Mouse (Mus musculus): ENCODE measurements at regions not wholly inside any gene's neighbourhood (a gene's known extent, or its start where the extent isn't known, plus 50 kb on each side); places are given as distances from the start of the nearest gene placed in this dataset.

DNA sequence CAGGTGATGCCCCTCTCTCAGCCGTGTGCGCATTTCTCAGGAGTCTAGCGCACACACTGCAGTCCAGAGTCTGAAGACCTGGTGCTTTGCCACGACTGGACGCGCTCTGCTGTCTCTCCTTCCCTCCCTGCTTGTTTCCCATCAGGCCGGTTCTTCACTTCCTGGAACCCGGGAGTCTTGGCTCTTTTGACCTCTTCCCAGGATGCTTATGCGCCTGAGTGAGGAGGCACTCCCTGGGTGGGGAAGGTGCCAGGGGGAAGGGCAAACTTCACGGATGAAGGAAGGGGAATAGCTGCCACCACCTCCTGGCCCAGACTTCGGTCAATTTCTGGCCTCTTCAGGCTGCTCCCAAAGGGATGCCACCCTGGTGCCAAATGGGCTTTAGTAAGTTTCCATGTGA, 86.4 kb upstream of the Max start:
- no peaks in the 10 kb centered on the region for H3K36me3 ChIP-seq
- no peak overlapping the region for H3K27ac ChIP-seq
- H3K9ac ChIP-seq = no peak overlapping the region
- ATAC-seq (ENCODE audit: insufficient number of reproducible peaks, insufficient read depth, low FRiP score, low TSS enrichment, low read depth) = no peak
- no peak overlapping the region for H3K4me3 ChIP-seq
- no peak overlapping the region for H3K4me2 ChIP-seq
- 16% methylated on average over 11 of the region's 11 CpGs for WGBS
- no peaks in the 10 kb centered on the region for H3K4me1 ChIP-seq
- peaks cover 82% of the 10 kb centered on the region for H3K27me3 ChIP-seq
- H3K9me3 ChIP-seq = peaks cover 6% of the 10 kb centered on the region; the same call in 1 of the 2 replicates

DNA sequence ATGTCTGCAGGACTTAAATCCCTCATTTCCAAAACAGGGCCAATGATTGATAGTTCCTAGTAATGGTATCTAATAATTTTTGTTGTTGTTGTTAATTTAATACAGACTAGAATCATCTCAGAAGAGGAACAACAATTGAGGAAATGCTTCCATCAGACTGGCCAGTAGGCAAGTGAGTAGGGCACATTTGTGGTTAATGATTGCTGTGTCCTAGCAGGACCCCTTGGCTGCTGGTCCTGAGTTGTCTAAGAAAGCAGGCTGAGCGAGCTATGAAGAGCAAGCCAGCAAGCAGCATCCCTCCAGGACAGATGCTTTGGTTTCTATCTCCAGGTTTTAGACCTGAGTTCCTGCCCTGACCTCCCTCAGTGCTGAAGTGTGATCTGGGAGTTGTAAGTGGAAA, 85.3 kb upstream of the Max start:
- Histone ChIP-seq H3K27me3 (peaks cover 83% of the 10 kb centered on the region), H3K4me1 (no peaks in the 10 kb centered on the region), H3K36me3 (no peaks in the 10 kb centered on the region), H3K9ac (no peak overlapping the region), H3K9me3 (peaks cover 6% of the 10 kb centered on the region; the same call in 1 of the 2 replicates), H3K27ac (no peak overlapping the region), H3K4me3 (no peak overlapping the region), H3K4me2 (no peak overlapping the region)
- ATAC-seq (ENCODE audit: insufficient number of reproducible peaks, insufficient read depth, low FRiP score, low TSS enrichment, low read depth) = no peak
- WGBS = 68% methylated on average over 1 of the region's 1 CpGs

DNA sequence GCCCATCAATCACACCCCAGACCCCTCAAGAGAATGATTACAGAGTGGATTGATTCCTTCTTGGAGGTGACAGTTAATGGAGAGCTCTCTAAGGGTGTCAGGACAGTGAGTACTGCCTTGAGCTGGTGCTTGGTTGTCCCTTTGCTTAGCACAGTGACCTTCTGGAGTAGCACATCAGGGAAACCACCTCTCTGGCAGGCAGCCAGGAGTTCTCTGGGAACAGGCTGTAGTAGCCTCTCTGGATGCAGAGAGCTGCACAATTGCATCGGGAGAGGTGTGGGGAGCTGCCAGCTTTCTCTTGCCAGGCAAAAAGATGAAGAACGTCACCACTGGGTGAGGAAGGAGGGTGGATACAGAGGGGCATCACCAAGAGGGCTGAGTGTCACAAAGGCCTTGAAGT, 84.0 kb upstream of the Max start:
- WGBS = 58% methylated on average over 2 of the region's 2 CpGs
- H3K4me3 ChIP-seq = no peak overlapping the region
- H3K4me1 ChIP-seq = peaks cover 4% of the 10 kb centered on the region
- no peak overlapping the region for H3K9ac ChIP-seq
- ATAC-seq (ENCODE audit: insufficient number of reproducible peaks, insufficient read depth, low FRiP score, low TSS enrichment, low read depth) = no peak
- H3K27me3 ChIP-seq = peaks cover 78% of the 10 kb centered on the region
- H3K27ac ChIP-seq = no peak overlapping the region
- peaks cover 6% of the 10 kb centered on the region; the same call in 1 of the 2 replicates for H3K9me3 ChIP-seq
- H3K4me2 ChIP-seq = no peak overlapping the region
- no peaks in the 10 kb centered on the region for H3K36me3 ChIP-seq

DNA sequence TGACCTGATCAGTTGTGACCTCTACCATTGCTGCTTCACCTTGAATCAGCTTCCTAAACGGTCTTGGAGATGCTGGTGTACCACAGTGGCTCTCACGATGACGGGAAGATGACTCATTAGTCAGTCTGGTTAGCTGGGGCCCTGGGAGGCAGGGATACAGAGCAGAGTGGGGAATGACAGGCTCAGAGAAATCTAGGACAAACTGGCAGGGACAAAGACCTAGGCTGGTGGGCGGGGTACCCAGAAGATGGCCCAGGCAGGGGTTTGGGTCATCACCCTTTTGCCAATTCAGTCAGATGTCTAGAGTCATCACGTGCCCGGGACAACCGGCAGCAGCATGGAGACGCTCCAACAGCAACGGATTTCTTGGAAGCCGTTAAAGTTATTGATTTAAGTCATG, 83.4 kb upstream of the Max start:
- H3K4me1 ChIP-seq = peaks cover 4% of the 10 kb centered on the region
- H3K9me3 ChIP-seq = peaks cover 6% of the 10 kb centered on the region; the same call in 1 of the 2 replicates
- H3K4me2 ChIP-seq = no peak overlapping the region
- no peak overlapping the region for H3K9ac ChIP-seq
- no peak overlapping the region for H3K27ac ChIP-seq
- WGBS = 86% methylated on average over 10 of the region's 10 CpGs
- no peak overlapping the region for H3K4me3 ChIP-seq
- no peak for ATAC-seq (ENCODE audit: insufficient number of reproducible peaks, insufficient read depth, low FRiP score, low TSS enrichment, low read depth)
- H3K27me3 ChIP-seq = peaks cover 80% of the 10 kb centered on the region
- H3K36me3 ChIP-seq = no peaks in the 10 kb centered on the region

DNA sequence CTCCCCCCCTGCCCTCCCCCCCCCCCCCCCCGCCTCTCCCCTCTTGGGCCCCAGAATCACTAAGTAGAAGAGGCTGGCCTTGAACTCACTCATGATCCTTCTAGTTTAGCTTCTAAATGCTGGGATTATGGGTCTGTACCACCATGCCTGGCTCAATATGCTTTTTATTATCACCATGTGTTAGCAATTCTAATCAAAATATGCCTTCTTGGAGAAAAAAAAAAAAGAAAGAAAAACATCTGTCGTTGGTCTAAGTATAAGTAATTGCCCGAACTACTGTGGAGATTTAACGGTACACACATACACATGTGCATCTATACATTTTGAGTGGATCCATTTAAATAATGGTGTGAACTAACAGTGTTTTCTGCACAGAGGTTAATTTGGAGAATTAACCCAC, 80.4 kb upstream of the Max start:
- ATAC-seq (ENCODE audit: insufficient number of reproducible peaks, insufficient read depth, low FRiP score, low TSS enrichment, low read depth) = no peak

DNA sequence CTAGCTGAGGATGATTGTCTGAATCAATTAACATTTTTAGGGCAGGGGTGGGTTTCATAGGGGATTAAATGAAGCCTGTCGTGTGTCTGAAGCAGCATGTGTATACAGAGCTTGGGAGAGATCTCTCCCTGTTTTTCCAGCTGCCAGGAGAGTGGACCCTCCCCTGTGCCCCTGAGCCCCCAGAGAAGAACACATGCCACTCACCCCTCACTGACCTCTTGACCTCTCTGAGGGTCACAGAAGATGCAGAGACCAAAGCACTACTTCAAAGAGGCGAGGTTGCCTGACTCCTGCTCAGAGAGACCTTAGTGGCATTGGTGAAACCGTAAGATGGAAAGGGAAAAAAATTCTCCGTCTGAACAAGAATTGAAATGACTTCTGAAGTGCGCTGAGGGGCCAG, 79.1 kb upstream of the Max start:
- Histone ChIP-seq H3K9me3 (peaks cover 6% of the 10 kb centered on the region; the same call in 1 of the 2 replicates), H3K4me2 (no peak overlapping the region), H3K27ac (no peak overlapping the region), H3K27me3 (peaks cover 53% of the 10 kb centered on the region), H3K4me3 (no peak overlapping the region), H3K36me3 (no peaks in the 10 kb centered on the region), H3K9ac (no peak overlapping the region), H3K4me1 (peaks cover 4% of the 10 kb centered on the region)
- no peak for ATAC-seq (ENCODE audit: insufficient number of reproducible peaks, insufficient read depth, low FRiP score, low TSS enrichment, low read depth)
- 25% methylated on average over 5 of the region's 5 CpGs for WGBS

More for the DNA sequence above, 80.4 kb upstream of the Max start:
- no peak overlapping the region for H3K9ac ChIP-seq
- no peak overlapping the region for H3K27ac ChIP-seq
- no peak overlapping the region for H3K4me2 ChIP-seq
- peaks cover 4% of the 10 kb centered on the region for H3K4me1 ChIP-seq
- no peaks in the 10 kb centered on the region for H3K36me3 ChIP-seq
- H3K9me3 ChIP-seq = peaks cover 6% of the 10 kb centered on the region; the same call in 1 of the 2 replicates
- no peak overlapping the region for H3K4me3 ChIP-seq
- WGBS = 19% methylated on average over 4 of the region's 4 CpGs
- peaks cover 65% of the 10 kb centered on the region for H3K27me3 ChIP-seq

DNA sequence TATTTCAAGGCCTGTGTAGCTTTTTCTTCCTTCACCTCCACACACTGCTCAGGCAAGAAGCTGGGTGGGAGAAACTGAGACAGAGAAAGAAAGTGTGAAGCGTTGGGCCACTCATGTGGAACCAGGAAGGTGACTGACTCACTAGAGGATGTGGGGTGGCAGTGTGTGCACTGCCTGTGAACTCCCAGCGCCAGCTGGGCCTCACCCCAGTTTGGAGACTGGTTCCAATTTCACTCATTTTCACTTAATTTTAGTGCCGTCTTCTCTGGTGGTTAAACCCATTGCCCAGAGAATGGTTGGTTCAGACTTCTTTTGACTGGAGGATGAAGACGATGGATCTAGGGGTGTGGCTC, 77.9 kb upstream of the Max start:
- 0 out of 2 replicates have a peak, but pooled peaks have one; percentile 20 for ATAC-seq (ENCODE audit: insufficient number of reproducible peaks, insufficient read depth, low FRiP score, low TSS enrichment, low read depth)
- 70% methylated on average over 4 of the region's 4 CpGs for WGBS
- Histone ChIP-seq H3K4me3 (no peak overlapping the region), H3K27ac (no peak overlapping the region), H3K36me3 (no peaks in the 10 kb centered on the region), H3K4me1 (peaks cover 4% of the 10 kb centered on the region), H3K9me3 (peaks cover 5% of the 10 kb centered on the region; the same call in 1 of the 2 replicates), H3K27me3 (peaks cover 41% of the 10 kb centered on the region), H3K4me2 (no peak overlapping the region), H3K9ac (no peak overlapping the region)

DNA sequence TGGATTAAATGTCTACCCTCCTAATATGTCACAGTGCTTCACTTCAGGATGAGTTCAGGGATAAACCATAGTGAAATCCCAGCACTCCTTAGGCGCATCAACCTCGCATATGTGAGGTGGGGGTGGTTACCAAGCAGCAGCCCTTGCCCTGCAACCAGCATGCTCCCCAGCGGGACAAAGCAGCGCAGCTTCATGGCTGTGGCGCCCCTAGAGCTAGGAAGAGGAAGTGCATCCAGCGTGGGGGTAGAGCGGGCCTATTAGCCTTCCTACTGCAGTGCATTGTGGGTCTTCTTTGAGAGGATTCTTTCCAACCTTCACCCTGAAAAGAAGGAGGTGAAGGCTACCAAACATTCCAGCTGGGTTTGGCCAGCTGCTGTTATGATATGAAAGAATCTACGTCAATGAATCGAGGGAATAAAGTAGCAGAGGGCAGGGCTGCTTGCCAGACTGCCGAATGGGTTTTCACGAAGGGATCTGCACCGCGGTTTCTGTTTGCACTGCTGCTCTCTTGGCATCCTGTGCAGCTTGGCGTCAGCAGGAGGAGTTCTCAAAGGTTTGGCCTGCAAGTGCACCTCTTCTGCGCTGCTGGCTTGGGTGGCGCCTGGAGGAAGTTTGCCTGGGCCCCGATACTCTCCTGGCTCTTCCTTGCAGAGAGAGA, 77.4 kb upstream of the Max start:
- H3K27me3 ChIP-seq = peaks cover 39% of the 10 kb centered on the region
- no peaks in the 10 kb centered on the region for H3K9me3 ChIP-seq
- H3K4me1 ChIP-seq = peaks cover 4% of the 10 kb centered on the region
- no peak overlapping the region for H3K4me2 ChIP-seq
- WGBS = 77% methylated on average over 17 of the region's 17 CpGs
- no peak overlapping the region for H3K9ac ChIP-seq
- H3K36me3 ChIP-seq = no peaks in the 10 kb centered on the region
- no peak overlapping the region for H3K27ac ChIP-seq
- no peak overlapping the region for H3K4me3 ChIP-seq
- ATAC-seq (ENCODE audit: insufficient number of reproducible peaks, insufficient read depth, low FRiP score, low TSS enrichment, low read depth) = no peak

DNA sequence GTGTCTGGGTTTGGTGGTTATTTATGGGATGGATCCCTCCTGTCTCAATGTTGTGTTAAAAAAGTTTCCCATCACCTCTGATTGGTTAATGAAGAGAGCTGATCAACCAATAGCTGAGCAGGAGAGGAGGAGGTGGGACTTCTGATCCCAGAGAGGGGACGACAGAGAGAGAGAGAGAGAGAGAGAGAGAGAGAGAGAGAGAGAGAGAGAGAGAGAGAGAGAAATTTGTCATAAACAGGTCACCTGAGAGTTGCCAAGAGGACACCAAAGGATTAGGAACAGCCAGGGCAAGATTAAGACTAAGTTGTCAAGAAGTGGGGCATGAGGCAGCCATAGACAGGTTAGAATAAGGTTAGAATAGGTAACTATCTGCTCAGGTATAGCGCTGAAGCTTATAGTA, 73.7 kb upstream of the Max start:
- 45% methylated on average over 2 of the region's 2 CpGs for WGBS
- Histone ChIP-seq H3K9ac (no peak overlapping the region), H3K9me3 (no peaks in the 10 kb centered on the region), H3K4me2 (no peak overlapping the region), H3K4me3 (no peak overlapping the region), H3K27ac (no peak overlapping the region), H3K36me3 (no peaks in the 10 kb centered on the region), H3K4me1 (no peaks in the 10 kb centered on the region), H3K27me3 (peaks cover 22% of the 10 kb centered on the region)
- ATAC-seq (ENCODE audit: insufficient number of reproducible peaks, insufficient read depth, low FRiP score, low TSS enrichment, low read depth) = no peak

DNA sequence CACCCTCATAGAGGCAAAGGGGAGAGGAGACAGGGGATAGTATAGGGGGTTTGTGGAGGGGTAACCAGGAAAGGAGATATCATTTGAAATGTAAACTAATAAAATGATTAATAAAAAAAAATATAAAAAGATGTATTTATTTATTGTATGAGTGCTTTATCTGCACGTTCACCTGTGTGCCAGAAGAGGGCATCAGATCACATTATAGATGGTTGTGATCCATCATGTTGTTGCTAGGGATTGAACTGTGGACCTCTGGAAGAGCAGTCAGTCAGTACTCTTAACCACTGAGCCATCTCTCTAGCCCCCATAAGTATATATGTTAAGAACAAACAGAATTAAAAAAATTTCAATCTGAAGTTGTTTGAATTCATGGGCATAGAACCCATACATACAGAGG, 69.4 kb upstream of the Max start:
- Histone ChIP-seq H3K9ac (no peak overlapping the region), H3K4me3 (no peak overlapping the region), H3K9me3 (no peaks in the 10 kb centered on the region), H3K4me2 (no peak overlapping the region), H3K27ac (no peak overlapping the region), H3K4me1 (no peaks in the 10 kb centered on the region), H3K36me3 (no peaks in the 10 kb centered on the region), H3K27me3 (peaks cover 6% of the 10 kb centered on the region)
- WGBS = 85% methylated on average over 1 of the region's 1 CpGs
- ATAC-seq (ENCODE audit: insufficient number of reproducible peaks, insufficient read depth, low FRiP score, low TSS enrichment, low read depth) = no peak

DNA sequence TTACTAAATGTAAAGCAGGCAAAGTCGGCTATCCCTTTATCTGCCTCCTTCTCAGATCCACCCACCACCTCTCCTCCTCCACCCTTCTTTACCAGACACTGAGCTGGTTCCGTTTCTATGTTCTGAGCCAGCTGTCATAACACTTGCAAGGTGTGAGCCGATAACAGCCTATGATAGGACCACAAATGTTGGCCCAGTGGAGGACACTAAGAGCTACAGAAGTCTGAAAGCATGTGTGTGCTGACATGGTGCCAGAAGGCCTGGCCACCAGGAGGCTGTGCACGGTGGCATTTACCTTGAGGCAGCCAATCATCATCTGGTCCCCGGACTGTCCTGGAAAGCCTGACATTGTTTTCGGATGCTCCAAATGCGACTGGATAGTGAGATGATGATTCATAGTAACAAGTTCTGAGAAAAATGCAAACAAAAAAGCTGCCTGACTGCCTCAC, 63.5 kb upstream of the Max start:
- Histone ChIP-seq H3K27ac (no peak overlapping the region), H3K9ac (no peak overlapping the region), H3K9me3 (no peaks in the 10 kb centered on the region), H3K36me3 (no peaks in the 10 kb centered on the region), H3K4me1 (peaks cover 13% of the 10 kb centered on the region), H3K4me2 (no peak overlapping the region), H3K27me3 (peaks cover 25% of the 10 kb centered on the region), H3K4me3 (no peak overlapping the region)
- no peak for ATAC-seq (ENCODE audit: insufficient number of reproducible peaks, insufficient read depth, low FRiP score, low TSS enrichment, low read depth)
- 65% methylated on average over 7 of the region's 7 CpGs for WGBS

DNA sequence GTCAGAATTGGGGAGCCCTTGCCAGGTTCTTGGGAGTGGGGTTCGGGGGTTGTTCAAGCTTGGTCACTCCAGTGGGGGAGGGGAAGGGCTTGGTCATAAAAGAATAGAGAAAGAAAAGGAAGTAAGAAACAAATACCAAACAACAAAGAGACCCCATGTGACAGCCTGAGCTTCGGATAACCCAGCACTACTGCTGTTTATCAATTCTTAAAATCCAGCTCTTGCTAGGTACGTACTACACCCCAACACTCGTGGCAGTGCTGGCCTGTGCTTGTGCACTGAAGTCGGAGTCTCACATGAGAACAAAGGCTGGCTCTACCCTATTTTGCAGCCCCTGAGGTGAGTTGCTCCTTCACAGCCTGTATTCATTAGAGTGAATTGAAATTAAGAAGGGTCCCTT, 60.5 kb upstream of the Max start:
- no peak overlapping the region for H3K27ac ChIP-seq

More for the DNA sequence above, 60.5 kb upstream of the Max start:
- H3K4me2 ChIP-seq = no peak overlapping the region
- H3K4me3 ChIP-seq = no peak overlapping the region
- no peaks in the 10 kb centered on the region for H3K36me3 ChIP-seq
- peaks cover 13% of the 10 kb centered on the region for H3K4me1 ChIP-seq
- no peaks in the 10 kb centered on the region for H3K9me3 ChIP-seq
- no peak for ATAC-seq (ENCODE audit: insufficient number of reproducible peaks, insufficient read depth, low FRiP score, low TSS enrichment, low read depth)
- H3K27me3 ChIP-seq = peaks cover 33% of the 10 kb centered on the region
- 40% methylated on average over 5 of the region's 5 CpGs for WGBS
- no peak overlapping the region for H3K9ac ChIP-seq
